Mouse (Mus musculus): ENCODE results near the gene Thra.
A peak's percentile ranks its signal among the peaks of the same experiment; 100 is the strongest.

DNA sequence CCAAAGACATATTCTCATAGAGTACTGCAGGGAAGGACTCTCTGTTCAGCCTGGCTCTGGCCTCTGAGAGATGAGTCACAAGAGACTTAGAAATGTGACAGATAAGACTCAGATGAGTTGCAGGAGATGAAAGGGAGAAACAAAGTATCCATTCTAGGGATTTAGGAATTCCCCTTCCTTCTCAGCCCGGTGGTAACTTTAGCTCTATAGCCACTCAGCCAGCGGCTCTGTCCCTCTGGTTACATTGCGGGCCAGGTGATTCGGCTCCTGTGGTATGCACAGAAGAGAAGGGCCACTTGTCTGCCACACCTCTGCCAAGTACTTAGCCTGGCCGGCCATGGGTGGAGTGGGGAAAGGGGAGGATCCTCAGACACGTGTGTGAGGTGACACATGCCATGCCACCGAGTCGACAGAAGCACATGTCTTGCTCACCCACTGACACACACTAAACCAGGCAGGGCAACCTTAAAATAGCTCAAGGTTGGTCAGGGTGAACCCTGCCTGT, 32.3 kb downstream of the Thra start:
- no peak for TF ChIP-seq POLR2A (IDR thresholded peaks at IDR 0.05; ENCODE audit: control insufficient read depth in 1 of 2, insufficient read depth in 1 of 2, low read depth in 1 of 2, low read length in 2 of 2, poor library complexity in 1 of 2)
- TF ChIP-seq EP300 (IDR thresholded peaks at IDR 0.05; ENCODE audit: low read depth in 1 of 2, low read length in 2 of 2) = peak; percentile 23 to 56; a peak in 2 of 4 replicates
- no peak for TF ChIP-seq RAD21 (IDR thresholded peaks at IDR 0.05; ENCODE audit: low read depth, low read length)
- peak; percentile 74 for TF ChIP-seq ETS1 (IDR thresholded peaks at IDR 0.05; ENCODE audit: low read depth, low read length)

Measured in MEL (cell line).